Mouse (Mus musculus) liver, postnatal 0 days (tissue): ENCODE measurements around the gene Prr27. TPM values are rescaled to one million over a fixed set of nuclear protein-coding genes. Genes with fewer than 3 reads are reported as not detected.

Source experiments
- ATAC-seq: fragments of 200-750 bp; cut with Nextera tagmentation; 2 replicates; pipeline ENCODE4 v1.8.0; 2017; ENCODE audit warnings: mild to moderate bottlenecking, moderate library complexity
- DNase-seq: peaks from one replicate; pipeline ENCODE4 v3.0.0-alpha.2; 2016
- H3K27ac ChIP-seq: fragments of 300-500 bp; sonication (generic); 2 replicates; pipeline ENCODE4 v1.5.1; 2014; ENCODE audit warnings: antibody characterized with exemption, moderate library complexity, mild to moderate bottlenecking, low read depth
- H3K27me3 ChIP-seq: fragments of 300-500 bp; sonication (generic); 2 replicates; pipeline ENCODE4 v1.6.1; 2014; ENCODE audit warnings: low read length, control low read depth, mixed read lengths; ENCODE audit not compliant: insufficient read depth
- H3K36me3 ChIP-seq: fragments of 300-500 bp; sonication (generic); replicated peaks from 2 replicates; pipeline ENCODE4 v1.6.1; 2014; ENCODE audit warnings: mild to moderate bottlenecking, control low read depth, low read length, moderate library complexity, mixed read lengths; ENCODE audit not compliant: insufficient read depth
- H3K4me1 ChIP-seq: fragments of 300-500 bp; sonication (generic); 2 replicates; pipeline ENCODE4 v1.6.1; 2014; ENCODE audit warnings: antibody characterized with exemption, mild to moderate bottlenecking, control low read depth; ENCODE audit not compliant: insufficient read depth
- H3K4me2 ChIP-seq: fragments of 300-500 bp; sonication (generic); 2 replicates; pipeline ENCODE4 v1.6.1; 2014; ENCODE audit warnings: low read depth, mild to moderate bottlenecking, low read length, moderate library complexity, mixed read lengths
- H3K4me3 ChIP-seq: fragments of 300-500 bp; sonication (generic); 2 replicates; pipeline ENCODE4 v1.5.1; 2014; ENCODE audit warnings: low read depth, low read length
- H3K9ac ChIP-seq: fragments of 300-500 bp; sonication (generic); replicated peaks from 2 replicates; pipeline ENCODE4 v1.6.1; 2014; ENCODE audit warnings: mild to moderate bottlenecking, moderate library complexity
- H3K9me3 ChIP-seq: fragments of 300-500 bp; sonication (generic); 2 replicates; pipeline ENCODE4 v1.6.1; 2016; ENCODE audit warnings: mild to moderate bottlenecking, control low read depth, low read length, mixed read lengths
- CTCF ChIP-seq: sonication (generic); IDR thresholded peaks from 2 replicates; pipeline ENCODE4 v1.5.1; 2016; ENCODE audit warnings: antibody characterized with exemption, low read depth
- EP300 ChIP-seq: IDR thresholded peaks from 2 replicates; pipeline ENCODE4 v1.6.1; 2016; ENCODE audit warnings: antibody characterized with exemption, low read depth, mild to moderate bottlenecking
- WGBS: fragments of 180-500 bp; shearing (Covaris S2); extraction: QIAGEN DNeasy Blood & Tissue Kit; methylation state at CpG from one replicate; pipeline ENCODE4 v1.1.7; 2014; ENCODE audit not compliant: insufficient replicate concordance; 5-methylcytosine and 5-hydroxymethylcytosine counted together
- polyA plus RNA-seq: library from polyadenylated mRNA; unstranded; fragments of >200 nt; fragmentation: Nextera tagmentation; extraction: Ambion mirVana; gene quantifications from 2 replicates; pipeline ENCODE4 v1.2.1, GENCODE M21; 2015

Gene Prr27
- not detected in 2 replicates for polyA plus RNA-seq

DNA sequence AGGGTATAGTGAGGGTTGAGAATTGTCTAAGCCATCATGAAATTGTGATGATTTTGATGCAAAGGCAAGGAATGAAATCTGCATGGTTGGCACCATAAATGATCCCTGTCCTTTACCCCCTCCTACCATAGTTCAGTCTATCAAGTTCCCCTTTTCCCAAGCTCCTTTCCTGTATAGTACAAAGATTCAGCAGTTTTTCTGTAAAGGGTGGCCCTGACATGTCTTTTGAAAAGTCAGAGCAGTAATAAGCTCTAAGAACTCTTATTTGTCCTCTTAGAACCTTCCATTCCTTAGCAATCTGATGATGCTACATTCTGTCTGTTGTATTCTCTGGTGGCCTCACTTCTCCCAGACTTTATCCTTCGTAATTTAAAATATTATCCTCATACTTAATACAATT lies at the start of gene Prr27:
Prr27 (plus strand) TSS at position 301 of the 400 bp plus-strand sequence.
- no peak for ATAC-seq
- TF ChIP-seq CTCF (no peak), EP300 (no peak)
- no peaks in the 10 kb centered on the region for H3K9me3 ChIP-seq
- no peaks in the 10 kb centered on the region for H3K27me3 ChIP-seq
- no peak within 1 kb of the TSS for H3K27ac ChIP-seq
- H3K9ac ChIP-seq, result no peak within 1 kb of the TSS
- WGBS, result 63% methylated on average over 1 of the region's 1 CpGs
- no peaks in the 10 kb centered on the region for H3K36me3 ChIP-seq
- H3K4me3 ChIP-seq, result no peak within 1 kb of the TSS
- DNase-seq, result no peak
- H3K4me1 ChIP-seq, result no peaks in the 10 kb centered on the region
- H3K4me2 ChIP-seq, result no peak within 1 kb of the TSS

GRCm38 (mm10) chr5:87782731-87783130 lies 42.8 kb upstream of the Prr27 start:
- WGBS, result 45% methylated on average over 4 of the region's 4 CpGs
- TF ChIP-seq CTCF (no peak), EP300 (no peak)
- no peaks in the 10 kb centered on the region for H3K4me1 ChIP-seq

DNA sequence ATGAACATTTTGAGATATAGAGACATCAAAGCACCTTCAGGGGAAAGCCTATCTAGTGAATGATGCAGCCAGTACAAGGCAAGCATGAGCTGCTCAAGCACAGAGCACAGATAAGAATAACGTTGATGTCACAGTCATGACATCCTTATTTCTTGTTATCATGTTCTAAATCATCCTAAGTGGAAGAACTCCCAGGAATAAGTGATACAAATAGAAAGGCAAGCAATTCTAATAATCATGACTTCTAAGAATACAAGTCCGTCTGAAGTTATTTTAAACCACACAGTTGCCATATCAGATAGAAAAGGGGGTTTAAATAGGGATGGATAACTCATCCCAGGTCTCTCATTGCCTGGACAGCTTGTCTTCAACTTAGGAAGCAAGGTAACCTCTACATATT lies 17.7 kb upstream of the Prr27 start, which contains the start of gene Csn1s2b:
Csn1s2b (plus strand) TSS at position 301 of the 400 bp plus-strand sequence.
- Histone ChIP-seq H3K36me3 (no peaks in the 10 kb centered on the region), H3K4me3 (no peak within 1 kb of the TSS), H3K9ac (no peak within 1 kb of the TSS), H3K9me3 (no peaks in the 10 kb centered on the region), H3K4me2 (no peak within 1 kb of the TSS), H3K4me1 (no peaks in the 10 kb centered on the region), H3K27me3 (no peaks in the 10 kb centered on the region), H3K27ac (no peak within 1 kb of the TSS)
- no peak for TF ChIP-seq CTCF
- no peak for TF ChIP-seq EP300
- ATAC-seq (no peak), DNase-seq (no peak)
- WGBS, result 65% methylated on average over 2 of the region's 2 CpGs

More at GRCm38 (mm10) chr5:87782731-87783130, 42.8 kb upstream of the Prr27 start:
- Histone ChIP-seq H3K4me2 (no peak overlapping the region), H3K4me3 (no peak overlapping the region), H3K9me3 (no peaks in the 10 kb centered on the region), H3K9ac (no peak overlapping the region), H3K27ac (no peak overlapping the region), H3K27me3 (no peaks in the 10 kb centered on the region), H3K36me3 (no peaks in the 10 kb centered on the region)
- ATAC-seq (no peak), DNase-seq (no peak)

- Histone ChIP-seq H3K4me2 (no peak overlapping the region), H3K27me3 (no peaks in the 10 kb centered on the region), H3K4me3 (no peak overlapping the region), H3K27ac (no peak overlapping the region), H3K4me1 (no peaks in the 10 kb centered on the region), H3K9me3 (no peaks in the 10 kb centered on the region), H3K36me3 (no peaks in the 10 kb centered on the region), H3K9ac (no peak overlapping the region)
- ATAC-seq (no peak), DNase-seq (no peak)
- no peak for TF ChIP-seq EP300
- no peak for TF ChIP-seq CTCF
- 42% methylated on average over 2 of the region's 2 CpGs for WGBS
Measured at GRCm38 (mm10) chr5:87809253-87809652, 16.2 kb upstream of the Prr27 start.

DNA sequence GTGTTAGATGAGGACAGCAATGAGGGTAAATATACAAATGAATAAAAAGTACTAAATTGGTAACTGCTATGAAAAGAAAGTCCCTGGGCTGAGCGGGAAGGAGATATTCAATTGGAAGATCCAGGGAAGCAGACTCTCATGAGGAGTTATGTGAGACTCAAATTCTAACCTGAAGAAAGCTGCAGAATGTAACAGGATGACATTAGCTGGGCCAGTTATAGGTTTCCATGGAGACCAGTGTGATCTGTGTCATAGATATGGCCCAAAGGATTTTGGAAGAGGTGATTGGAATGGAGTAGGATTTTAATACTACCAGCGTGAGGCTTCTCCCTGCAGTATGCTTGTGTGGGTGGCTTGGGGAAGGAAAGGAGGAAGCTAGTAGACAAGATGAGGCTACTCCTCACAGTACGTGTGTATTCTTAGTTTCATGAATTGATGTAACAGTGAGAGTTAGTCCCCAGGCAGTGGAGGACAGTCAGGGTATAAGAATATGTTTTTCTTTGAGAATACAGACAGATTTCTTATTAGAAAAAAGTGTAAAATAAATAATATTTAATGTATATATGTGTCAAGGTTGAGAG lies 29.7 kb downstream of the Prr27 start:
- DNase-seq (no peak), ATAC-seq (no peak)
- no peak overlapping the region for H3K4me3 ChIP-seq
- H3K4me2 ChIP-seq, result no peak overlapping the region
- WGBS, result 70% methylated on average over 3 of the region's 3 CpGs
- TF ChIP-seq CTCF (no peak), EP300 (no peak)
- H3K27ac ChIP-seq, result no peak overlapping the region
- H3K9me3 ChIP-seq, result no peaks in the 10 kb centered on the region
- no peak overlapping the region for H3K9ac ChIP-seq
- no peaks in the 10 kb centered on the region for H3K36me3 ChIP-seq
- H3K4me1 ChIP-seq, result no peaks in the 10 kb centered on the region
- no peaks in the 10 kb centered on the region for H3K27me3 ChIP-seq

- no peak for TF ChIP-seq CTCF
- TF ChIP-seq EP300, result no peak
- ATAC-seq (no peak), DNase-seq (no peak)
- Histone ChIP-seq H3K9me3 (no peaks in the 10 kb centered on the region), H3K36me3 (no peaks in the 10 kb centered on the region), H3K4me1 (no peaks in the 10 kb centered on the region), H3K9ac (no peak overlapping the region), H3K27ac (no peak overlapping the region), H3K4me3 (no peak overlapping the region), H3K4me2 (no peak overlapping the region), H3K27me3 (no peaks in the 10 kb centered on the region)
- 53% methylated on average over 2 of the region's 2 CpGs for WGBS
Measured at GRCm38 (mm10) chr5:87870084-87870483, 44.6 kb downstream of the Prr27 start.

DNA sequence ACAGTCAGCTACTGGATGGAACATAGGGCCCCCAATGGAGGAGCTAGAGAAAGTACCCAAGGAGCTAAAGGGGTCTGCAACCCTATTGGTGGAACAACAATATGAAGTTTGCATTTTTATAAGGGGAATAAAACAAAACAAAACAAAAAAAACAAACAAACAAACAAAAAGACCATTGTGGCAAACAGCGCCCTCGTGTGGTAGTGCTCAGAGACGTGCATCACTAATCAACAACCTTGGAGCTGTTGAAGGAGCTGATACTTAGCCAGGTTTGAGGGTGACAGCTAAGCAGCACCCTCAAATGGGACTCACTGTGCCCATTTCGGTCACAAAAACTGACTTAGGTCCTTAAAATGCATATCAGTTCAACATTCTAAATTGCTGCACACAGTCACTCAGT lies 45.9 kb downstream of the Prr27 start:
- DNase-seq (no peak), ATAC-seq (no peak)
- Histone ChIP-seq H3K27ac (no peak overlapping the region), H3K9me3 (no peaks in the 10 kb centered on the region), H3K4me1 (no peaks in the 10 kb centered on the region), H3K4me3 (no peak overlapping the region), H3K4me2 (no peak overlapping the region), H3K9ac (no peak overlapping the region), H3K27me3 (no peaks in the 10 kb centered on the region), H3K36me3 (no peaks in the 10 kb centered on the region)
- TF ChIP-seq CTCF (peak; percentile 28), EP300 (no peak)
- WGBS, result 36% methylated on average over 4 of the region's 4 CpGs
